Mouse (Mus musculus) spleen, postnatal 10 days (tissue): ENCODE measurements around the gene Olfr569.

Experiments used
- DNase-seq, 2 experiments: peaks; one replicate each; pipeline ENCODE4 v3.0.0; 2021 to 2022; ENCODE audit warnings: low spot score in 2 of 2

Gene Olfr569

GRCm38 (mm10) chr7:102890782-102891181 is at the start of gene Olfr569:
Gene Olfr569, minus strand, starts transcription at chr7:102890882.
- DNase-seq, result no peak

GRCm38 (mm10) chr7:102927105-102927504 is 36.4 kb upstream of the Olfr569 start:
- DNase-seq, result no peak

GRCm38 (mm10) chr7:102924109-102924508 is 33.4 kb upstream of the Olfr569 start, which contains the start of gene Olfr572:
Gene Olfr572, plus strand, starts transcription at chr7:102924409.
- DNase-seq, result no peak

DNA sequence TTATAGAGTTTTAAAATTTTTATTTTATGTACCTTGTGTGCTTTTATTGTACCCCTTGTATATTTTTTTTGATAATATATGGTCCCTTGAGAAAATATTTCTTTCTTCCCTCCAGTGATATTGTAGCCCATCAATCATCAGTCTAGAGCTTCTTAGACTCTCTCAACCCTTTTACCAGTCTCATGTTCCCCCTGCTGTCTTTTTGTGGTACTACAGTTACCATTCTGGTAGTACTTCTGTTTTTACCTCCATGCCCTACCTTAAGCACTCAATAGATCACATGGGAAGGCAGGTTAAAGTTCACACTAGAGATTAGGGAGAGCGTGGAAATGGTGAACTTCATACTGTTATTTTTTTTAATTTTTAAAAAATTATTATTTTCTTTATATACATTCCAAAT is 28.9 kb upstream of the Olfr569 start:
- no peak for DNase-seq

- no peak for DNase-seq
Measured at GRCm38 (mm10) chr7:102917032-102917875, 26.6 kb upstream of the Olfr569 start, which contains the start of gene Olfr571. Gene Olfr571, minus strand, starts transcription at chr7:102917536.

GRCm38 (mm10) chr7:102916405-102916804 is 25.7 kb upstream of the Olfr569 start:
- DNase-seq, result no peak

- no peak for DNase-seq
Measured at GRCm38 (mm10) chr7:102915261-102915660, 24.6 kb upstream of the Olfr569 start.

DNA sequence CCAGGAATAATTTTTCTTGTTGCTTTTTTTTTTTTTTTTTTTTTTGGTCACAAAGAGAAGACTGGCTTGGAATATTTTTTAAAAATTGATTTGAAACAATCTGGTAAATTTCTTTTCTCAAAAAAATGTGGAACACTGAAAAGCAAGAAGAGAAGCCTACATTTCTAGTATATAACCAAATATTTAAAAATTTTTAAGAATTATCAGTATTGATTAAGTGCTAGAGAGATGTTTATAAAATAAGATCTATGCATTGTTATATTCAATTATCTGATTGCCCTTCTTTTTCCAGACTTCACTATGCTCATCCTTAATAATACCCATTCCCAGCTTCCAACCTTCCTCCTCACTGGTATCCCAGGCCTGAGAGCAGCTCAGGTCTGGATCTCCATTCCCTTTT is 13.9 kb downstream of the Olfr569 start, which contains the start of gene Olfr568:
Gene Olfr568 (plus strand): TSS at position 301 of the 400 bp plus-strand sequence.
- no peak for DNase-seq

DNA sequence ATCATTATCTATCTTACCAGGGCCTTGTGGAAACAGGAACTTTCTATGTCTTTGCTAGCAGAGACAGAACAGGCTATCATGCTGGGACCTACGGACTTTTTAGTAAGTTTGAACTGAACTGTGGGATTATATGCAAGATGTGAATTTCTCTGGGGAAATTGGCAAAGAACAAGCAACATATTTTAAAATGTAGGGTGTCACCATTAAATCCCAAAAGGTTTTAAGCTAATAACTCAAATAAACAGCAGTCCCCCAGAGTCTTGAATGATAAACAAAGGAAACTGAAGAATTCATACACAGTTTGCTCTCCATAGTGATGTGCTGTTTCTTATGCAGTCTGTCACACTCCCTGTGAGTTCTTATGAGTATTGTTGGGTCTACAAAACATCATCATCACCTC is 32.0 kb downstream of the Olfr569 start, which contains the start of gene Olfr566:
Gene Olfr566 (minus strand): TSS at position 101 of the 400 bp plus-strand sequence.
- DNase-seq, result no peak

- no peak for DNase-seq
Measured at GRCm38 (mm10) chr7:102855807-102856206, 34.9 kb downstream of the Olfr569 start.
